In the genomic region with DNA sequence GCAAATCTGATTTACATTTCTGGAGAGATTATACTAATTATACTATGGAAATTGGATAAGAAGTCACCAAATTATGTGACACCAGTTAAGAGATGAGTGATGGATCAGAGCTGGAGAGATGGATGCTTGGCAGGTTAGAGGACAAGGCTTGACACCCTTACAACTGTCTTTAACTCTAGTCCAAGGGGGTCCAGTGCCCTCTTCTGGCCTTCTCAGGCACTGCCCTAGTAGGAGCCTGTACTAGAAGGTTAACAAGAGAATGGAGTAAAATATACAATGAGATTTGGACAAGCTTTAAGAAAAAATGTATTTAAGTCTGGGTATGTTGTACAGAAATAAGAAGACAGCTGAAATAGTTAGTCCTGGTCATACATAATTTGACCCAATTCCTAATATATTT, we compare ENCODE assay signal across 9 mouse cellular contexts. TPM values are rescaled to one million over a fixed set of nuclear protein-coding genes. Genes with fewer than 3 reads are reported as not detected.
A peak's percentile ranks its signal among the peaks of the same experiment; 100 is the strongest.
DNase-seq lines count a peak whose midpoint lies in the region; TF ChIP-seq lines count a peak whose summit lies in the region.
"Had no signal": no experiment of that assay in that cellular context is flagged by ENCODE, and none has a peak within 500 bp of the region (broad histone marks: within the 10 kb centered on the region; RNA-seq: fewer than 3 reads in every experiment).

No protein-coding gene starts in this region.

- peaks cover 3% of the 10 kb centered on the region; the same call in 1 of the 2 replicates for H3K4me1 ChIP-seq in small intestine, adult 2 months (ENCODE audit: control insufficient read depth, insufficient read depth, insufficient read length, low read length)

- 0 out of 2 replicates have a peak, but pooled peaks cover 1% of the 10 kb centered on the region for H3K36me3 ChIP-seq in small intestine, adult 2 months (ENCODE audit: control insufficient read depth, insufficient read depth, low read length)

- H3K4me3 ChIP-seq in small intestine, adult 2 months (ENCODE audit: low read depth, low read length): no peak overlapping the region
- H3K4me3 ChIP-seq: heart, embryonic 13.5 days had no signal

- H3K27ac ChIP-seq in small intestine, adult 2 months (ENCODE audit: insufficient read depth, low read depth, low read length): no peak overlapping the region
- H3K27ac ChIP-seq: heart, embryonic 13.5 days had no signal

- TF ChIP-seq POLR2A in small intestine, adult 2 months (IDR thresholded peaks at IDR 0.05; ENCODE audit: low read depth, low read length): no peak

- TF ChIP-seq CTCF in small intestine, adult 2 months (IDR thresholded peaks at IDR 0.05; ENCODE audit: extremely low read depth, insufficient read length, insufficient replicate concordance, low read depth, low read length): peak; percentile 45; the same call in 1 of the 2 replicates

- peak; percentile 43 to 61 for DNase-seq in cerebellum, postnatal 14 days
- no peak for DNase-seq in cerebellum, adult 11 months
- peak; percentile 41 for DNase-seq in urinary bladder, postnatal 14 days (ENCODE audit: low spot score)
- DNase-seq in urinary bladder, adult 2 months (ENCODE audit: low spot score): no peak
- peak; percentile 70 for DNase-seq in kidney, adult 9 months
- no peak for DNase-seq in layer of hippocampus, adult 11-12 months (ENCODE audit: low spot score)
- DNase-seq in urinary bladder, postnatal 10 days (ENCODE audit: low spot score): no peak

- no peaks in the 10 kb centered on the region for H3K27me3 ChIP-seq in small intestine, adult 2 months (ENCODE audit: control insufficient read depth, insufficient read depth, low read length)
- H3K27me3 ChIP-seq: heart, embryonic 13.5 days had no signal

RNA-seq across cellular contexts. Expression of gene Ap3m1, which starts 3.4 kb away (rescaled TPM):
- polyA plus RNA-seq in urinary bladder, adult 2 months (2012; rRNA removed): 60.8 and 76.9 TPM in 2 replicates
- 3.5 and 8.8 TPM in 2 replicates for polyA plus RNA-seq in small intestine, adult 2 months (2012; rRNA removed)

RNA-seq across cellular contexts. Expression of gene Adk, which starts 3.5 kb away (rescaled TPM):
- polyA plus RNA-seq in urinary bladder, adult 2 months (2012; rRNA removed): 83.3 and 100 TPM in 2 replicates
- 20.8 and 37.6 TPM in 2 replicates for polyA plus RNA-seq in small intestine, adult 2 months (2012; rRNA removed)

Comparison
In these comparisons a context has a peak if more than half of its experiments do, and no peak if none do; other contexts are left out.
1. DNase-seq: peak in cerebellum, postnatal 14 days (2 of 2), urinary bladder, postnatal 14 days (single experiment) and kidney, adult 9 months (single experiment); none in cerebellum, adult 11 months (single experiment), urinary bladder, adult 2 months (single experiment), layer of hippocampus, adult 11-12 months (single experiment) and urinary bladder, postnatal 10 days (single experiment).